Mouse (Mus musculus) right cerebral cortex, postnatal 10 days (tissue): ENCODE data around the gene Exosc9.
A peak's percentile ranks its signal among the peaks of the same experiment; 100 is the strongest.

ENCODE experiments used
- DNase-seq, 2 experiments: peaks; one replicate each; pipeline ENCODE4 v3.0.0; 2021; ENCODE audit warnings: low spot score in 2 of 2

Gene Exosc9

DNA sequence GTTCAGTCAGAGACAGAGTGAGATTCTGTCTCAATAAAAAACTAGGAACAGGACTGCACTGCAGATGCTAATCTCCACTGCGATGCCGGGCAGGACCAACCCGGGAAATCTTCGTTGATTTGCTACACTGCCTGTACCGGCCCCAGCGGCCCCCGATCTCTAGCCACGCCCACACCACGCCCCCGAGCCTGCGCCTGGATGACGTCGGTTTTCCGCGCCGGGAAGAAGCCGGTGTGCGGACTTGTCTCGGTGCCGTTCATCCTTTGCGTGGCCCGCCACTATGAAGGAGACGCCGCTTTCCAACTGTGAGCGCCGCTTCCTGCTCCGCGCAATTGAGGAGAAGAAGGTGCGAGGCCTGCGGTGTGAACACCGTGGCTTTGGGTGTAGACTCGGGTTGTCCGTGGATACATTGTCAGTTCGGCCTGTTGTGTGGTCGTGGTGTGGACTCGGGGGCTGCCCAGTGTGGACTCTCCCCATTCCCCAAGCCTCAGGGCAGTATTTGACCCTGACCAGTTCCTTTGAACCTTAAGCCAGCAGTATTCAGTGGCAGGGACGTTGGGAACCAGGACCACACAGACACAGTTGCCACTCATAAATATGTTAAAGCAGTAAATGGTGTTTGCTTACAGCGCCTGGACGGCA is at the start of gene Exosc9:
Gene Exosc9, plus strand, starts transcription at position 201 of the 642 bp plus-strand sequence.
- peak; percentile 96 to 97 for DNase-seq

GRCm38 (mm10) chr3:36505306-36505705 is 47.1 kb upstream of the Exosc9 start:
- no peak for DNase-seq

GRCm38 (mm10) chr3:36505809-36506735 is 46.3 kb upstream of the Exosc9 start:
- DNase-seq: no peak

DNA sequence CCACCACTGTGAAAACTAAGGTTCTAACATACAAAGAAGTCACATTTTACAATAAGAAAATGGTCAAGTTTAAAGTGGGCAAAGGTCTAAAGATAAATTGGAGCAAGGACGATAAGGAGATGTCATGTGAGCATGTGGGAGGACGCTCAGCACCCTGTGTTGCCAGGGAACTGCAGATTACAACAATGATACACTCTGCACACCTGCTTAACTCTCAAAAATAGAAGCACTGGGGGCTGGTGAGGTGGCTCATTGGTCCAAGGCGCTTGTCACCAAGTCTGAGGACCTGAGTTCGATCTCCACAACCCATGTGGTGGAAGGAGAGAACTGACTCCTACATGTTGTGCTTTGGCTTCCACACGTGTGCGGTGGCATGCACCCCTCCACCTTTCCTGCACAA is 40.9 kb upstream of the Exosc9 start:
- DNase-seq: no peak

GRCm38 (mm10) chr3:36516196-36516595 is 36.2 kb upstream of the Exosc9 start:
- peak; percentile 45 to 58 for DNase-seq

- peak; percentile 49 to 57 for DNase-seq
Observed at GRCm38 (mm10) chr3:36521073-36522060, 31.0 kb upstream of the Exosc9 start, which contains the start of gene Gm11549. Gm11549 (minus strand) TSS chr3:36521813.

- DNase-seq: no peak
Observed at GRCm38 (mm10) chr3:36522137-36522536, 30.3 kb upstream of the Exosc9 start.

DNA sequence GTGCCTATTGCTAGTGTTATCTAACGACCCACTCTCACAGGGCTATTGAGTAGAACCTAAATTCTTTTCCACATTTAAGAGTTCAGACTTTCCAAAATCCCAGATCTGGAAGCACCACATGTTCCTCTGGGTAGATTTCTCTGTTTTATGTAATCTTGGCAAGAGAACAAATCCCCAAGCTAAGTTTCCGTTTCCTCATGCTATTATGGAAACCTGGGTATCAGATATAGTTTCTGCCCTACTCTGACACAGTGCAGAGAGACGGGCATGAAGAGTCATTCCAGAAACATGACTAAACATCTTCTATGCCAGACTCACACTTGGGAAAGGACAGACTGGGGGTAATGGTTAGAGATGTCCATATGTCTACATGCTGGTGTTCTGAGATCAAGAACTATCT is 27.9 kb upstream of the Exosc9 start:
- DNase-seq: no peak

DNA sequence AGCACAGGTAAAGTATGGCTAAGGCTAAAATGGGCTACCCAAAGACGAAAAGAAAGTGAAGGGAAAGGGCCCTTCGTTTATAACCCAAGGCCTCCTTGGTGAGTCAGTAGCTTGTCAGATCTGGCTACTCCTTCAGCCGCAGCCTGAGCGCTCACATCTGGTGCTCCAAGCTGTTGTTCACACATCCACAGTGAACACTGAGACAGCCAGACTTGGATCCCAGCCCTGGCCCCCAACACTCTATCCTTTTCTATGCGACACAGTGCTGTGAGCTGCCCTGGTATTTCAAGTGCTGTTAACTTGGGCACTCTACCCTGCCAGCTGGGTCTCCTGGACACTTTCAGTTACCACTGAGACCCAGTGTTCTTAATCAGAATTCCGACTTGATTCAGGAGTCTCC is 22.1 kb upstream of the Exosc9 start:
- DNase-seq: peak; percentile 83 to 88

- peak in 1 of 2 experiments; percentile 32 for DNase-seq
Observed at GRCm38 (mm10) chr3:36530781-36531180, 21.6 kb upstream of the Exosc9 start.

- peak; percentile 48 to 58 for DNase-seq
Observed at GRCm38 (mm10) chr3:36531242-36531641, 21.2 kb upstream of the Exosc9 start.

DNA sequence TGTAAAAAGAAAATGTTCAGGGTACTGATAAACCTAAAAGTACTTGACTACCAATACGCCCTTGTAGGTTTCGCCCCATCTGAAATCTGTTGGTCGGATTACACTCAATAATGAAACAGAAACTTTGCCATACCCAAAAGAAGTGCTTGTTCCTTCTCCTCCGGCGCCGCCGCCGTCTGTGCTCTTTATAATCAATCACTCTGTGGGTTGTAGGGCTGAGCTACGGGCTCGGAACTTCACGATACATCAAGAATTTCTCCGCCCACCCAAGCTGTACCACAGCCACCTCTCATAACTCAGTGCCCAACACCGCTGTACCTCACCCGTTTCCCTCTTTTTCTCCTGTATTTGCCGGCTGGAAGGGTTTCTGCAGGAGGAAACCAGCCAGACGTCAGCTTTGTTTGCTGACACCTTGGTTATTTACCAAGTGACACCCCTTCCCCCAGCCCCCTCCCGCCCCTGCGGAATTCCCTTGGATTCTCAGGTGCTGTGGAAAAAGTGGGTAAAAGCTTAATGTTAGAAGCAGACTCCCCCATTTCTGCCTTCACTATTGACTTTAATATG is 20.3 kb upstream of the Exosc9 start:
- no peak for DNase-seq

GRCm38 (mm10) chr3:36532738-36533137 is 19.7 kb upstream of the Exosc9 start:
- no peak for DNase-seq

DNA sequence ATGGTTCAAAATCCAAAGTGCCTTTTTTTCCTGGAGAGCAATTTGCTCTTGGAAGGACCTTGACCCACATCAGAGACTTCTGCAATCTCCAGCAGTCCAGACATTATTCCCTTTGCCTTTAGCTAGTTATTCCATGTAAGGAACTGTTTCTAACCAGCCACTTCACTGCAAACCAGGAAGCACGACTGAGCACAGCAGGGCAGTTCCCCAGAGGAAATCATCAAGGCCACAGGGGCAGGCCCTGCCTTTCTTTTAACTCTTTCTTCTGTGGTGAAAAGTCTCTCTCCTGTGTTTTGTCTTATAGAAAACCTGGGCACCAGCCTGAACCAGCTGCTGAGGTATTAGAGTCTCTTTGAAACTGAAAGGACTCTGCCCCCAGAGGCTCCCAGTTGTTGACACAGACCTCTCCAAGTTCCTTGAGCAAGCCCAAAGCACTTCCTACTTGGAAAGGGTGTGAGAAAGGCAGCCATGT is 19.2 kb upstream of the Exosc9 start:
- DNase-seq: no peak

GRCm38 (mm10) chr3:36536041-36536440 is 16.4 kb upstream of the Exosc9 start:
- DNase-seq: no peak

DNA sequence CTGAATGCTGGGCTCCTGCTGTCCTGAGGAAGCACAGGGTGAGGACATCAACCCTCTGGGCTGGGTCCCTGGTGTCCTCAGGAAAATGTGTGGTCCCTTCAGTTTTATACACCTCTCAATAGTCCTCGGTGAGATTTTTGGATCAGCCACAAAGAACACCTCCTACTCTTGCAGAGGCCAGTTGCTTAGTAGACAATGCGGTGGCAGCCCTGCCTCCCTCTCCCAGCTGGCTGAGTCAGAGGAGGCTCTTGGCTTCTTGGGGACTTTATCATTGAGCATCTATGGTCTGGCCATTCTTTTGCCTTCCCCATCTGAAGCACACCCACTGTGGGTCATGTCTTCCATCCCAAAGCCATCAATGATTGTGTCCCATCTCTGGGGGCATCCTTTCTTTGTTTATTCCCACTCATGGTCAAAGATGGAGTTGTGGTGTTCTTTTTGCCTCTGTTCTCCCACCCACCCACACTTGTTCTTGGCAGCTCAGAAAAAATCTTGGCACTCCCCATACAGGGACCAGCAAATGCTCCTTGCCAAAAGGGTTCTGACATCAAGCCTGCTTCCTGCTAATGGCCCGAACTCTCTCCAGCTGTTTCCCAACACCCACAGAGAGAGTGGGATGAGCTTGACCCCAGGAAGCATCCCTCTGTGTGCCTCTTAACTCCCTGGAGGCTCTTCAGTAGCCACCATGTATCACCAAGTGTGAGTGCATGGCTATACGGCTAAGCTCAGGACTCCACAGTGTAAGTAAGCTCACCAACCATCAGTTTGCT is 14.5 kb upstream of the Exosc9 start:
- DNase-seq: no peak

GRCm38 (mm10) chr3:36540756-36541155 is 11.7 kb upstream of the Exosc9 start:
- DNase-seq: no peak

GRCm38 (mm10) chr3:36541399-36541798 is 11.0 kb upstream of the Exosc9 start:
- no peak for DNase-seq

GRCm38 (mm10) chr3:36544961-36545360 is 7.4 kb upstream of the Exosc9 start:
- no peak for DNase-seq

DNA sequence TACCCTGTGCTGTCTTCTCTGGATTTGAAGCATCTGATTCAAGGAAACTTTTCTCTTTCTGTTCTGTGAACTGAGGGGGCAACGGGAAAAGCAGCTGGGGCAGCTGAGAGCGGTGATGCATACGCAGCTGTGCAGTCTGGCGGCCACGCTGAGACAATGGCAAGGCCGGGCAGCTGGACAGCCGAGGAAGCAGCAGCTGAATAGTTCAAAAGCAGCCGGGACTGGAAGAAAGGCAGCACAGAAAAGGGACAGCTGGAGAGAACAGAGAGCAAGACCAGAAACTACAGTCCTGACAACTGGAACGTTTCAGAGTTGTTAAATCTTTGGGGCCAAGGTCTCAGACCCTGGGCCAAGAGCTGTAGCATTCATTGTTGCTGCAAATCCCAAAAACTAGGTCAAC is 1.1 kb upstream of the Exosc9 start:
- DNase-seq: peak; percentile 63 to 73
